Mouse (Mus musculus) kidney, adult 2 months (tissue): ENCODE measurements around the gene Cacna1a. TPM values are rescaled to one million over a fixed set of nuclear protein-coding genes. Genes with fewer than 3 reads are reported as not detected.

ENCODE experiments used
- DNase-seq: peaks from one replicate; pipeline ENCODE4 v3.0.0; 2021
- H3K27ac ChIP-seq: fragments of 200-500 bp; 2 replicates; pipeline ENCODE4 v1.5.1; 2012; ENCODE audit warnings: low read depth, low read length, control low read depth, inconsistent platforms; ENCODE audit not compliant: insufficient read depth
- H3K27me3 ChIP-seq: fragments of 200-500 bp; replicated peaks from 2 replicates; pipeline ENCODE4 v1.6.1; 2012; ENCODE audit warnings: mild to moderate bottlenecking, moderate library complexity, low read length, inconsistent platforms; ENCODE audit not compliant: control insufficient read depth, insufficient read depth
- H3K36me3 ChIP-seq: fragments of 200-500 bp; 2 replicates; pipeline ENCODE4 v1.6.1; 2012; ENCODE audit warnings: mild to moderate bottlenecking, moderate library complexity, low read length, inconsistent platforms; ENCODE audit not compliant: control insufficient read depth, insufficient read depth
- H3K4me1 ChIP-seq: fragments of 200-500 bp; 2 replicates; pipeline ENCODE4 v1.6.1; 2011; ENCODE audit warnings: low read length; ENCODE audit not compliant: control insufficient read depth, insufficient read depth
- H3K4me3 ChIP-seq: fragments of 200-500 bp; 2 replicates; pipeline ENCODE4 v1.5.1; 2011; ENCODE audit warnings: mild to moderate bottlenecking, low read depth, low read length, control low read depth; ENCODE audit not compliant: insufficient read depth
- CTCF ChIP-seq: fragments of 200-500 bp; conservative IDR thresholded peaks from 2 replicates; pipeline ENCODE4 v1.5.1; 2011; ENCODE audit warnings: low read depth, mild to moderate bottlenecking, control low read depth, low read length, moderate library complexity, mixed read lengths; ENCODE audit not compliant: insufficient read depth, insufficient read length
- POLR2A ChIP-seq: fragments of 200-500 bp; IDR thresholded peaks from one replicate; pipeline ENCODE4 v1.6.1; 2011; ENCODE audit warnings: low read depth, low read length, control low read depth
- WGBS: fragments of 180-500 bp; shearing (Covaris S2); methylation state at CpG from one replicate; pipeline ENCODE4 v1.1.7; 2018; 5-methylcytosine and 5-hydroxymethylcytosine counted together
- polyA plus RNA-seq: library from polyadenylated mRNA; depleted of rRNA; stranded (reverse); fragments of >200 nt; gene quantifications from 2 replicates; pipeline ENCODE4 v1.2.3, GENCODE M21; 2012

Cacna1a gene
- polyA plus RNA-seq, 1 experiment = 6.8 TPM

DNA sequence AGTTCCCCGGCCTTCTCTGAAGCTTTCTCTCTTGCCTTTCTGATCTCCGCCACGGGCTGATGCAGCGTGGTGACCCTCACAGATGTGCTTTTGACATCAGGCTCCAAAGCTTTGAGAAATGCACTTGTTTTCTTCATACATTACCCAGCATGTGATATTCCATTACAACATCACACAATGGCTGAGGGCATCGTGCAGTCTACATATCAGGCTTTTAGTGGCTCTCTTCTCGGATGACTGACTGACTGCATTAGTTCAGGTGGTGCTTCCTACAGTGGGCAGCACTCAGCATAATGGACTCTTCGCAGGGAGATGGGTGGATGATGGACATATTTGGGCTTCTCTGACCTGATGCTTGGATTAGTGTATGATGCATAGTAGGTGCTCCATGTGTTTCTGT, 37.8 kb downstream of the Cacna1a start:
- no peak for TF ChIP-seq CTCF
- no peak for TF ChIP-seq POLR2A
- WGBS = 86% methylated on average over 7 of the region's 7 CpGs
- H3K4me1 ChIP-seq = no peaks in the 10 kb centered on the region
- no peak overlapping the region for H3K4me3 ChIP-seq
- H3K27ac ChIP-seq = no peak overlapping the region
- H3K27me3 ChIP-seq = no peaks in the 10 kb centered on the region
- no peaks in the 10 kb centered on the region for H3K36me3 ChIP-seq
- DNase-seq = no peak

DNA sequence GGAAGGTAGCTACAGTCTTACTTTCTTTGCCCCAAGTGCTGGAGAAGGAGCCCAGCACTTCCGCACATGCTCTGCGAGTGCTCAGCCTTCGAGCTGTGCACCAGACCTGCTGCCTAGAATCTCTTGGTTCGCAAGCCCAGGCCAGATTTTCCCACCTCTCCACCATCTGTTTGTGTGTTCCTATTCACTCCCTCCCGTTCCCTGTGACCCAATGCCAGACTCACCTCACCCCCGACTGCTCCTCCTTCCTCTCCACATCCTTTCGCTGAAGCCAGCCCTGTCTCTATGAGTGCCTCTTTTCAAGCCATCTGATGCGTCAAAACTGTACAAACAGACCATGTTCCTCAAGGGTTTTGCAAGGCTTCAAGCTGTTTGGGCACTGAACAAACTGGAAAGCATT, 38.3 kb downstream of the Cacna1a start:
- Histone ChIP-seq H3K36me3 (no peaks in the 10 kb centered on the region), H3K27ac (no peak overlapping the region), H3K4me3 (no peak overlapping the region), H3K4me1 (no peaks in the 10 kb centered on the region), H3K27me3 (no peaks in the 10 kb centered on the region)
- DNase-seq = no peak
- WGBS = 86% methylated on average over 8 of the region's 8 CpGs
- TF ChIP-seq POLR2A = no peak

DNA sequence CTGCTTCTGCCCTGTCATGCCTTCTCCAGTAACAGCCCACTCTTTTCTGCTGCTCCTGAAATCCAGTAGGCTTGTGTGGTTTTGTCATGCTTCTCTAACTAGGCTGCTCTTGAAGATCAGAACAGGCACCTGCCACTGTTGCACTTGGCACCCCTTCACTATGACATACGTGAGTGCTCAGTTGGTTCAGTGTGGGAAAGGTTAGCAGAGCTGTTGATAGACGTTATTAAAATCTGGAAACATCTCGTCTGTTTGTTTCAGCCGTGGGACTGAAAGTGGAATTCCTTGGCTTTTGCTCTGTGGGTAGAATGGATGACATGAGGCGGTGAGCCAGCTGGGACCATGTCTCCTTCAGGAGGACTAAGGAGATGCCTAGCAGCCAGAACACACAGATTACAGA, 39.8 kb downstream of the Cacna1a start:
- Histone ChIP-seq H3K27me3 (no peaks in the 10 kb centered on the region), H3K36me3 (no peaks in the 10 kb centered on the region), H3K4me3 (no peak overlapping the region), H3K4me1 (no peaks in the 10 kb centered on the region), H3K27ac (no peak overlapping the region)
- 76% methylated on average over 5 of the region's 5 CpGs for WGBS
- no peak for DNase-seq
- TF ChIP-seq POLR2A = no peak
- no peak for TF ChIP-seq CTCF

DNA sequence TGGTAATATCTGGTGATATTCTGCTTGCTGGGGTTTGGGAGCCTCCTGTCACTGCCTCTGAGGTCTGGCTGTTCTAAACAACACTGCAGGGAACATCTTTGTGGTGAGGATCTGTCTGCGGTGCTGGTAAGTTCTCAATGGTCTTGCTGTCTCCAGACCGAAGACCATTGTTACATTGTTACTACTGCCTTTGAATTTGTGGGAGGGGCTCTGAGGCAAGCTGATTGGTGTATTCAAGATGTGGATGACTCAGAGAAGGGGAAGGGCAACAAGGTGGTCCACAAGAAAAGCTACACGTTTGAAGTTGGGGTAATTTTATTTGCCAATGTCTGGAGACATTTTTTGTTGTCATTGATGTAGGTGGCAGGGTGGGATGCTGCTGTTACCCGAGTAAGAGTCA, 40.8 kb downstream of the Cacna1a start:
- Histone ChIP-seq H3K4me3 (no peak overlapping the region), H3K36me3 (no peaks in the 10 kb centered on the region), H3K4me1 (no peaks in the 10 kb centered on the region), H3K27me3 (no peaks in the 10 kb centered on the region), H3K27ac (no peak overlapping the region)
- TF ChIP-seq CTCF = no peak
- no peak for TF ChIP-seq POLR2A
- DNase-seq = no peak
- 40% methylated on average over 4 of the region's 4 CpGs for WGBS

DNA sequence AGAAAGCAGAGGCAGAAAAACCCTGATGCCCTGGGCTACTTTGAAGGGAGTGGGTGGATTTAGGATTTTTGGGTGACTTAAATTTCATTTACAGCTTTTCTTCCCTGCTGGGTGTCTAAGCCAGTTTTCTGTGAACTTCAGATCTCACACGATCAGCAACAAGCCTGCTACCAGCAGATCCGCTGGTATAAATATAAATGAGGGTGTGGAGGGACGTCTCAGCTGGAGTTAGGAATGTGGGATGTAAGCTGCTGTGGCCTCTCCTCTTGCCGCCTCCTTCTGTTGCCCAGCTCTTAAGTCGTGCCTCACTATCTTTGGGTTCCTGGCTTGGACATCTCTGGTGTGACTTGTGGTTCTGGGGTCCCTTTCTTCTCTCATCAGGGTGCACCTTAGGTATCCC, 41.3 kb downstream of the Cacna1a start:
- Histone ChIP-seq H3K36me3 (no peaks in the 10 kb centered on the region), H3K4me3 (no peak overlapping the region), H3K27ac (no peak overlapping the region), H3K4me1 (no peaks in the 10 kb centered on the region), H3K27me3 (no peaks in the 10 kb centered on the region)
- DNase-seq = no peak
- no peak for TF ChIP-seq CTCF
- no peak for TF ChIP-seq POLR2A
- 38% methylated on average over 5 of the region's 5 CpGs for WGBS

DNA sequence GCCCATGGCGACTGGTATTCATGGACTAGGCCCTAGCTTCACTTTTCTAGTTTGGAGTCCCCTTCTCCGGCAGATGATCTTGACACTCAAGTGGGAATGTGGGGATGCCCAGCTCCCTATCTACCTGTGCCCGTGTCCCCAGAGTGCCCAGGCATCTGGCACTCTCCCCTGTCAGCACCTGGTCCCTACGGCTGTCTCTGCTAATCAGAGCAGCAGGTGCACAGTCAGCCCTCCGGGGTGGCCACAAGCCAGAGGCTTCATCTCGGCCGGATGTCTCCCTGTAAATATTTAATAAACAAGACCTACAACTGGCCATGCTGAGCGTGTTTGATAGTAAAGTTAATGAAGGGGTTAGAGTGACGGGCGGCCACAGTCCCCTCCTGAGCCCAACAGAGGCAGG, 47.1 kb downstream of the Cacna1a start:
- DNase-seq = no peak
- Histone ChIP-seq H3K36me3 (no peaks in the 10 kb centered on the region), H3K27me3 (no peaks in the 10 kb centered on the region), H3K27ac (no peak overlapping the region), H3K4me3 (no peak overlapping the region), H3K4me1 (no peaks in the 10 kb centered on the region)
- no peak for TF ChIP-seq CTCF
- WGBS = 46% methylated on average over 10 of the region's 10 CpGs

DNA sequence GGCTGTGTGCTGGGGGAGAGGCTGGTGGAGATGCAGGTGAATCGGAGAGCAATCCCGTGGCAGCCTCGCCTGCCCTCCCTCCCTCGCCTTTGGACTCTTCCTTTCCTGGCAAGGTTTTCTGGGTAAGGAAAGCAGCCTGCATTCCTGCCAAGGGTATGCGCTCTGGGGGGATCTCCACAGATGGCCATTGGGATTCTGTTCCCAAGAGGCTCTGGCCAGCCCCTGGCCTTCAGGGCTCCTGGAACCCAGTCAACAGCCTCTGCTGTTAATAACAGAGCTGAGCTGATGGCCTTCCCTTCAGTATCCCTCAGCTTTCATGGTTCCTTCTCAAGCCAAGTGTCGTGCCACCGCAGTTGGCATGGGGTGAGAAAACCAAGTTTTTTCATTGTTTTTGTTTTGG, 51.6 kb downstream of the Cacna1a start:
- H3K36me3 ChIP-seq = no peaks in the 10 kb centered on the region
- no peak overlapping the region for H3K27ac ChIP-seq
- H3K4me3 ChIP-seq = no peak overlapping the region
- DNase-seq = no peak
- WGBS = 95% methylated on average over 7 of the region's 7 CpGs
- H3K27me3 ChIP-seq = no peaks in the 10 kb centered on the region
- H3K4me1 ChIP-seq = no peaks in the 10 kb centered on the region
- TF ChIP-seq POLR2A (no peak), CTCF (no peak)

DNA sequence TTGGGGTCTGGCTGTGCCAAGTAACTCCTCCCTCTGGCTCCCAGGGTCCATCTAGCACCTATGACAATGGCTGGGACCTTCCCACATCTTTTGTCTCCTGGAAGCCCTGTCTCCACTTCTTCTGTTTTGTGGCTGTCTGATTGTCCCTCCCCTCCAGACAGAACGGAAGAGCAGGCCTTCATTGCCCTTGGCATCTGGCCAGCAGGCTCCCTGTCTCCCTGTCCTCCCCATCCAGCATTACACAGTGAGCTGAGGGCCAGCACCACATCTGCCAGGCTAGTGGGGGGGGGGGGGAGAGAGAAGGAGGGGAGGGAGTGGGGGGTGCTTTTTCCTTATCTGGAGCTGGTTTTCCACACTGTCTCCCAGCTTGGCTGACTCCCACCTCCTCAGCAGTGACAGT, 53.8 kb downstream of the Cacna1a start:
- Histone ChIP-seq H3K4me3 (no peak overlapping the region), H3K4me1 (no peaks in the 10 kb centered on the region), H3K27ac (no peak overlapping the region), H3K36me3 (no peaks in the 10 kb centered on the region), H3K27me3 (no peaks in the 10 kb centered on the region)
- no peak for DNase-seq
- 7% methylated on average over 1 of the region's 1 CpGs for WGBS
- TF ChIP-seq POLR2A (no peak), CTCF (no peak)
